Mouse (Mus musculus): ENCODE data around the gene Grik2. TPM values are rescaled to one million over a fixed set of nuclear protein-coding genes. Genes with fewer than 3 reads are reported as not detected.
"Not testable (repeated sequence)": the region's sequence is repeated elsewhere in the genome, so short reads cannot be mapped to it uniquely, and the experiment has no call there.

Grik2 gene
- polyA plus RNA-seq, 1 experiment: 0.08 TPM

DNA sequence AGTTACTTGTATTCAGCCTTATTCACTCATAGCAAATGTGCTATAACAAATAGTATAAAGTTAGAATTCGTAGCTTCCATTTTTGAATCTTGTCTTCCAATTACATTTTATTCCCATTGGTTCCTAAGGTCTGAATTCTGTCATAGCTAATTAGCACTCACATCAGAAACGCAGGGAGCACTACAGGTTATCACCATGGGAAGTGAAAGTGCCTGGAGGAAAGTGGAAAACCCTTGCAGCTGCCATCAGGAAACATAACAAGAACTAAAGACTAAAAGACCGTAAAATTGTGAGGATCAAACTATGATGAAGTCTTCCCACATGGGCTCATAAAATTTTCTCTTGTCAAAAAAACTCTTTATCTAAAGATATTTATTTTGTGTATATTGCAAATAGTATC is 405.6 kb downstream of the Grik2 start:
- TF ChIP-seq CTCF (conservative IDR thresholded peaks at IDR 0.05; ENCODE audit: insufficient read depth, insufficient read length, low read depth, low read length) (no peak), POLR2A (IDR thresholded peaks at IDR 0.05; ENCODE audit: low read depth, low read length) (no peak)
- Histone ChIP-seq H3K27ac (ENCODE audit: insufficient read depth, low read depth, low read length) (no peak overlapping the region), H3K27me3 (replicated peaks; ENCODE audit: control insufficient read depth, insufficient read depth, low read length) (no peaks in the 10 kb centered on the region), H3K4me3 (ENCODE audit: insufficient read depth, low read depth, low read length) (no peak overlapping the region), H3K4me1 (ENCODE audit: control insufficient read depth, insufficient read depth, low read length) (no peaks in the 10 kb centered on the region), H3K36me3 (ENCODE audit: control insufficient read depth, insufficient read depth, low read length) (no peaks in the 10 kb centered on the region)
- WGBS: 71% methylated on average over 3 of the region's 3 CpGs
- no peak for DNase-seq

DNA sequence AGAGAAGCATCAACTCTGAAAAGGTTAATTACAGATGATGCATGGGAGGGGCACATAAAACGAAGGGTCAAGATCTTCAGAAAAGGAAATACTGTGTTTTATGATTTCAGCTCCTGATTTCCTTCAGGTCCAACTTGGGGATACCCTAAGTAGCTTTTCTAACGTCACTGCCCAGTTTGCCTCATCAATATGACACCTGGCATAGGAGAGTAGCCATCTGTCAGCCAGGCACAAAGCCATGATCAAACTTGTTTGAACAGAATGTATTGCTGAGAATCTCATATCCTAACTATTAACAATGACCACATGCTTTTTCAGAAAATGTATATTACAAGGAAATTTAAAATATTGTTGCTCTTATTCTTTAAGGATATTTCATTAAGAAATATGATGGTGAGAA is 406.7 kb downstream of the Grik2 start:
- Histone ChIP-seq H3K27me3 (replicated peaks; ENCODE audit: control insufficient read depth, insufficient read depth, low read length) (no peaks in the 10 kb centered on the region), H3K36me3 (ENCODE audit: control insufficient read depth, insufficient read depth, low read length) (no peaks in the 10 kb centered on the region), H3K4me3 (ENCODE audit: insufficient read depth, low read depth, low read length) (no peak overlapping the region), H3K4me1 (ENCODE audit: control insufficient read depth, insufficient read depth, low read length) (no peaks in the 10 kb centered on the region), H3K27ac (ENCODE audit: insufficient read depth, low read depth, low read length) (no peak overlapping the region)
- no peak for TF ChIP-seq CTCF (conservative IDR thresholded peaks at IDR 0.05; ENCODE audit: insufficient read depth, insufficient read length, low read depth, low read length)
- TF ChIP-seq POLR2A (IDR thresholded peaks at IDR 0.05; ENCODE audit: low read depth, low read length): no peak
- WGBS: 51% methylated on average over 2 of the region's 2 CpGs
- DNase-seq: no peak

DNA sequence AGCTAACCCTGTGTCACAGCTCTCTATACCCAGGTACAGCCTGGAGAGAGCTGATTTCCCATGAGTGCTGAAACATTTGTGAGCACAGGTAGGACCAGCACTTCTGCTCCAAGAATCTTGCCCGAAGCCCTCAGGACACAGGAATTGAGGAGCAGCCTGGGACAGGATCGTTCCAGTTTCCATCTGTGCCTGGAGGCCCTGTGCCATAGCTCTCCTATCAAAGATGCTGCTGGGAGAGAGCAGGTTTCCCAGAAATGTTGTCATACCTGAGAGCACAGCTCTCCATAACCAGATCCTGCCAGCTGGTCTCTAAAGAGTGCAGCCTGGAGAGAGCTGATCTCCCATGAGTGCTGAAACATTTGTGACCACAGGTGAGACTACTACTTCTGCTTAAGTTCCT is 420.0 kb downstream of the Grik2 start:
- Histone ChIP-seq H3K4me3 (ENCODE audit: insufficient read depth, low read depth, low read length) (no peak overlapping the region), H3K27me3 (replicated peaks; ENCODE audit: control insufficient read depth, insufficient read depth, low read length) (no peaks in the 10 kb centered on the region), H3K36me3 (ENCODE audit: control insufficient read depth, insufficient read depth, low read length) (no peaks in the 10 kb centered on the region), H3K27ac (ENCODE audit: insufficient read depth, low read depth, low read length) (no peak overlapping the region), H3K4me1 (ENCODE audit: control insufficient read depth, insufficient read depth, low read length) (no peaks in the 10 kb centered on the region)
- no peak for DNase-seq
- TF ChIP-seq CTCF (conservative IDR thresholded peaks at IDR 0.05; ENCODE audit: insufficient read depth, insufficient read length, low read depth, low read length) (no peak), POLR2A (IDR thresholded peaks at IDR 0.05; ENCODE audit: low read depth, low read length) (no peak)
- WGBS: 75% methylated on average over 2 of the region's 2 CpGs

DNA sequence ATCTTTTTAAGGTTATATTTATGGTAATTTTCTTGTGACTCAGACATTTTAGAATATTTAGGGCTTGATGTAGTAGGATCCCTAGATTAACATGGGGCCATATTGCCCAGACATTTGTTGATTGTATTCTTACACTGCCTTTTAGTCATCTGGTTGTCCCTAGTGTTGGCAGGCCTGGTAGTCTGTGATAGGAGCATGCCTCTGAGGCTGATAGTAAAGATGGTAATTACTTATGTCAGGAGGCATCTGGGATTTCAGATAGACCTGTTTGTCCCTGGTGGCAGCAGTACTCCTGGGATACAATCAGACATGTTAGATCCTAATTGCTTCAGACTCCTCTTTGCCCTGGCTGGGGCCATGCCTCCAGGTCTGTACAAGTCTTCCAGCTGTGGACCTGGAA is 423.3 kb downstream of the Grik2 start:
- Histone ChIP-seq H3K36me3 (ENCODE audit: control insufficient read depth, insufficient read depth, low read length) (no peaks in the 10 kb centered on the region), H3K4me1 (ENCODE audit: control insufficient read depth, insufficient read depth, low read length) (no peaks in the 10 kb centered on the region), H3K27me3 (replicated peaks; ENCODE audit: control insufficient read depth, insufficient read depth, low read length) (no peaks in the 10 kb centered on the region), H3K27ac (ENCODE audit: insufficient read depth, low read depth, low read length) (no peak overlapping the region), H3K4me3 (ENCODE audit: insufficient read depth, low read depth, low read length) (no peak overlapping the region)
- no peak for DNase-seq
- TF ChIP-seq CTCF (conservative IDR thresholded peaks at IDR 0.05; ENCODE audit: insufficient read depth, insufficient read length, low read depth, low read length) (no peak), POLR2A (IDR thresholded peaks at IDR 0.05; ENCODE audit: low read depth, low read length) (no peak)

DNA sequence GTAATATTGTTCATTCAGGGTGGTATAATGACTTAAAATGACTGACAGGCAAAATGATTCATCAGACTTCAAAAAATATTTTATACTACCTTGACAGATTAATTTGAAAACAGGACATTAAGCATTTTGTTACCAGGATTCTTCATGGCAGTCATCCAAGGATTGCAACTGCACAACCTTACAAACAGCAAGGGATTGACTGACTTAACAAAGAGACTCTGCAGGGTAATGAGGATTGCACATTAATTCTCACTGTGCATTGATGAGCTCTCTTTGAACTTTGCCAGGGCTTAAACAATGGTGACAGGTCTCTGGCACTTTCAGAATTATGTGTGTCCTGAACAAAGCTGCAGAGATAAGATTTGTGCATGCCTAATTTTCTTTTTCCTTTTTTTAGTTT is 466.2 kb downstream of the Grik2 start:
- Histone ChIP-seq H3K27ac (ENCODE audit: insufficient read depth, low read depth, low read length) (no peak overlapping the region), H3K4me3 (ENCODE audit: insufficient read depth, low read depth, low read length) (no peak overlapping the region), H3K36me3 (ENCODE audit: control insufficient read depth, insufficient read depth, low read length) (no peaks in the 10 kb centered on the region), H3K27me3 (replicated peaks; ENCODE audit: control insufficient read depth, insufficient read depth, low read length) (no peaks in the 10 kb centered on the region), H3K4me1 (ENCODE audit: control insufficient read depth, insufficient read depth, low read length) (no peaks in the 10 kb centered on the region)
- TF ChIP-seq CTCF (conservative IDR thresholded peaks at IDR 0.05; ENCODE audit: insufficient read depth, insufficient read length, low read depth, low read length) (no peak), POLR2A (IDR thresholded peaks at IDR 0.05; ENCODE audit: low read depth, low read length) (no peak)
- no peak for DNase-seq

DNA sequence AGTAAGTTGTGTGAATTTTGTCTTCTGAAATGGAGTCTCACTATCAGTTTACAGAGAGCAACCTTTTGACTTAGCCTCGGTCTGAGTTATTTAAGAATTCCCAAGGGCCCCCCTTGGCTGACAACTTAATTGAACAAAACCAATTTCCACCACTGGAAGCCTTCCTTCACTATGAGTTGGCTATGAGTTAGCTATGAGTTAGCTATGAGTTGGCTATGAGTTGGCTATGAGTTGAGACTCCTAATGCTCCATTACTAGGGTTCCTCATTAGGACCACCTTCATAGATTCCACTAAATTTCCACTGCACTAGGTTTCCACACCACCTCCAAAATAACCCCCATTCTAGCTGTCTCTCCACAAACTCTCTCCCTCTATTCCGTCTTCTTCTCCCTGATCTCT is 468.7 kb downstream of the Grik2 start:
- 65% methylated on average over 2 of the region's 2 CpGs for WGBS

DNA sequence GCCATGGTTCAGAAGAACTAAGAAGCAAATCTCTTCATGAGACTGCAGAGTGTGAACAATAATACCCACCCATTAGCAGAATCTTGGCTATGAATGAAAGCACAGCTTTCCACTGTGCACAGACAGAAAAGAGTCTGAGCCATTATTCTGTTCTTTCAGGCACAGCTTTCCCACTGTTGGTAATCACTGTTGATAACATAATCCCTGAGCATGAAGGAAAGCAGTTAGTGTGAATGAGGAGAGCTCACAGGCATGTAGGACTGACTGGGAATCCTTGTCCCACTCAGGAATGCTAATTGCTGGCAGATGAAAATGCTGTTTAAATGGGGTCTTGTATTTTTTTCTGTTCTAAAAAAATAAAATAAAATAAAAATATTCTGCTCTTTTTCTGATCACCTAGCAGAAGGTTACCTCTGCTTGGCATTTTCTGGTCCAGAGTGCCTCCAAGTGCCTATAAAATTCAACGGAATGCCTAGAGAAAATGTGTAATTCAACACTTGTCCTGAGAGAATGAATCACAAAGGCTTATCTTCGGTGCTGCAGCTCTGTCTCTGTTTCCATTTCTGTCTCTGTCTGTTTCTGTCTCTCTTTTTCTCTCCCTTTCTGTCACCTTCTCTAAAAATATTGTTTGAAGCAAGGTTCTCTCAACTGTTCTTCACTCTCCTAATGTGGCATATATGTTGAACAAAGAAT is 532.2 kb downstream of the Grik2 start:
- TF ChIP-seq POLR2A (IDR thresholded peaks at IDR 0.05; ENCODE audit: low read depth, low read length): no peak
- no peak for TF ChIP-seq CTCF (conservative IDR thresholded peaks at IDR 0.05; ENCODE audit: insufficient read depth, insufficient read length, low read depth, low read length)
- 26% methylated on average over 2 of the region's 2 CpGs for WGBS
- Histone ChIP-seq H3K36me3 (ENCODE audit: control insufficient read depth, insufficient read depth, low read length) (no peaks in the 10 kb centered on the region), H3K27me3 (replicated peaks; ENCODE audit: control insufficient read depth, insufficient read depth, low read length) (no peaks in the 10 kb centered on the region), H3K27ac (ENCODE audit: insufficient read depth, low read depth, low read length) (no peak overlapping the region), H3K4me3 (ENCODE audit: insufficient read depth, low read depth, low read length) (no peak overlapping the region), H3K4me1 (ENCODE audit: control insufficient read depth, insufficient read depth, low read length) (no peaks in the 10 kb centered on the region)
- no peak for DNase-seq

More for the DNA sequence above, 468.7 kb downstream of the Grik2 start:
- Histone ChIP-seq H3K36me3 (ENCODE audit: control insufficient read depth, insufficient read depth, low read length) (no peaks in the 10 kb centered on the region), H3K4me1 (ENCODE audit: control insufficient read depth, insufficient read depth, low read length) (no peaks in the 10 kb centered on the region), H3K27me3 (replicated peaks; ENCODE audit: control insufficient read depth, insufficient read depth, low read length) (no peaks in the 10 kb centered on the region), H3K4me3 (ENCODE audit: insufficient read depth, low read depth, low read length) (no peak overlapping the region), H3K27ac (ENCODE audit: insufficient read depth, low read depth, low read length) (no peak overlapping the region)
- DNase-seq: no peak
- no peak for TF ChIP-seq CTCF (conservative IDR thresholded peaks at IDR 0.05; ENCODE audit: insufficient read depth, insufficient read length, low read depth, low read length)
- no peak for TF ChIP-seq POLR2A (IDR thresholded peaks at IDR 0.05; ENCODE audit: low read depth, low read length)

DNA sequence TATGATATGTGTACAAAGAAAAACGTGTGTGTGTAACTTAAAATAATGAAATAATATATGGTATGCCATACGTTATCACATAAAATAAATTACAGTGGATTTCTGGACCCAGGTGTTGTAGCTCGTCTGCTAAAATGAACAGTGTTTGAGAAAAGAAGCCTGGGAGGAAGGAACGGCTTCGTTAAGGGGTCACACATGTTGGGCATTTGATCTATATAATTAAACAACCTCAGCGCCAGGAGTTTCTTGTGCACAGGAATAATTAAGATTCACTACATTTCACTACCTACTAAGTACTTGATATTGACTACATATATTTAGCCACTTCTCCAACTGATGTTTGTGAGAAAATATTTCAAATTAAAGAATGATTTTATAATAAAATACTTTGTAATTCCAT is 551.2 kb downstream of the Grik2 start:
- WGBS: 50% methylated on average over 6 of the region's 6 CpGs
- H3K27ac ChIP-seq (ENCODE audit: insufficient read depth, low read depth, low read length); H3K4me3 ChIP-seq (ENCODE audit: insufficient read depth, low read depth, low read length); H3K36me3 ChIP-seq (ENCODE audit: control insufficient read depth, insufficient read depth, low read length); H3K4me1 ChIP-seq (ENCODE audit: control insufficient read depth, insufficient read depth, low read length); H3K27me3 ChIP-seq (replicated peaks; ENCODE audit: control insufficient read depth, insufficient read depth, low read length); DNase-seq: not testable (repeated sequence)

DNA sequence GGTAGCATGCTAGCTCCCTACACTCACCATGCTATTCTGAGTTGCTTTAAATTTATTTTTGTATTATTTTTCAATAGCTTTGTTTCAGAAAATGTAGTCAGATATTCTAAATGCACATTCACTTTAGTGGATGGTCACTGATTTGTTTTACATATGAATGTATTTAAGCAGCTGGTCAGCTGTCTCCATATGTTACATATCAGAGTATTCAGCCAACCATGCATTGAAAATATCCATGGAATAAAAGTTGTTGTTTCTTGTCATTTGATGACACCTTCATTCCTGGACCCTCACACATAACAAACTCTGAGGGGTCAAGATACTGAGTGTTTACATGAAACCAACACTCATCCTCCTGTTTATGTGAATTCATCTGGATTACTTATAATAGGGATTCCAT is 551.7 kb downstream of the Grik2 start:
- H3K27ac ChIP-seq (ENCODE audit: insufficient read depth, low read depth, low read length); DNase-seq; H3K27me3 ChIP-seq (replicated peaks; ENCODE audit: control insufficient read depth, insufficient read depth, low read length); H3K4me3 ChIP-seq (ENCODE audit: insufficient read depth, low read depth, low read length); H3K36me3 ChIP-seq (ENCODE audit: control insufficient read depth, insufficient read depth, low read length); H3K4me1 ChIP-seq (ENCODE audit: control insufficient read depth, insufficient read depth, low read length): not testable (repeated sequence)

Data from kidney, adult 2 months (tissue).